Mouse (Mus musculus) regulatory T cell (primary cell): ENCODE data around the gene Rapgef3.

Experiments used
- in situ Hi-C: fragments of 300-600 bp; cut with MboI, MseI; formaldehyde crosslinking; loops from one replicate; pipeline ENCODE4 v1.15.1; 2025; ENCODE audit warnings: high pct_unique_total_duplicates

Rapgef3 gene

DNA sequence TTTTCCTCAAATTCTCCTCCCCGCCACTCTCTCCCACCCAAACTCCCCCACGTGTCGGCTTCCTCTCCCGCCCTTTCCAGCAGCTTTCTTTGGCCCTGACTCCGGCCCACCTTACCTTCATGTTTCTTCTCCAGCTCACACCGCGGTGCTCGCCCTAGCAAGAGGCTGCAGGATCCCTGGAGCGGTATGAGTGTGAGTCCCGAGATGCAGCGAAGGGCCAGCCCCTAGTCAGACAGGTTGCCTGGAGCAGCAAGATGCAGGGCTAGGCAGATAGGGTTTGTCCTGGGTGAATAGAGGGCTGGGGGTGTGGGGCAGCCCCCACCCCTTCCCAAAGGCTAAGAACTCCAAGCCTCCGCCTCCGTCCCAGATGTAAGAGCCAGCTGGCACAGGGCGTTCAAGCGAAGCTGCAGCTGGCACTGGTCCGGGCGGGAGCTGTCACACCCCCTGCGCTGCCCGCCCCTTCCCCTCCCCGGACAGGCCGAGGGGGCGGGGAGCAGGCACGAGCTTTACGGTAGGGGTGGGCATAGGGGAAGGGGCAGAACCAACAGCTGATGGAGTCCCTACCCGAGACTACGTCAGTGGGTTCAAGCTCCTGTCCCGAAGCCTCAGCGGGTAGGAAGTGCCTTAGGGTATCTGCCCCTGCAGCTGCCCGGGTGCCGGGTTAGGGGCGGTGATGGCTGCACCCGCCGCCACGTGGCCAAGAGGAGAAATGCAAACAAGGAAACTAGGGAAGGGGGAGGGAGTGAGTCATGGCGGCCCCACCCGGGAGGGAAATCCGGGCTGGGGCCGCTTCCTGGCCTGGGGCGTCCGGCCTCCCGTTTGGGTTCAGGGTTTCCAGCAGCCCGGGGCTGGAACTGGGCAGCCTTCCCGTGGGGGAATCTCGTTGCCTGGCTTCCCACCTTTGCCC is at the start of gene Rapgef3:
Gene Rapgef3, minus strand, starts transcription at position 693 of the 907 bp plus-strand sequence.
- in situ Hi-C loops: loop anchor here (10.0 kb wide), 1 partner anchor 823 kb away; no protein-coding TSS in a partner anchor

DNA sequence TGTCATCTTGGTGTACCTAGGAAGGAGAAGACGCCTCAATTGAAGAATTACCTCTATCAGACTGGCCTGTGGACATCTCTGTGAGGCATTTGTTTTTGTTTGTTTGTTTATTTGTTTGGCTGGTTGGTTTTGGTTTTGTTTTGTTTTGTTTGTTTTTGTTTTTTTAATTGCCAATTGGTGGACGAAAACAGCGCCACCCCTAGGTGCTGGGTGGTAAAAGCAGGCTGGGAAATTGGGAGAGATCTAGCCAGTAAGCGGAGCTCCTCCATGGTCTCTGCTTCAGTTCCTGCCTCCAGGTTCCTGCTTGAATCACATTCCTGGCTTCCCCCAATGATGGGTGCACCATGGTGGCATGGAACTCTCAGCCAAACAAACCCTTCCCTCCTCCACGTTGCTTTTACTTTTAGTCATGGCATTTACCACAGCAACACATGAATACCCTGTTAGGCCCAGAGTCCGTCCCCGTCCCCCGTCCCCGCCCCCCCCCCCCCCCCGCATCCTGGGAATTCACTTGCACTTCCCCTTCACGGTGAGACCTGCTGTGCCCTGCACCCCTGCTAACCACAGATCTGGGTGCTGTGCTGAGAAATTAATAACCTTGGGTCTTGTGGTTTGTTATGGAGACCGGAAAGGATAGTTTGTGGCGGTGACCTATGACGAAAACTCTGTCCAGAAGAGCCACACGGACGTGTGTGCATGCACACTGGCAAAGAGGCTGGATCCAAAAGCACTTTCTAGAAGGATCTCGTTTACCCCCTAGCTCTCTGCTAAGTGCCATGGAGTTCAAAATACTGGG is 48.6 kb upstream of the Rapgef3 start:
- in situ Hi-C loops: no loop called here

DNA sequence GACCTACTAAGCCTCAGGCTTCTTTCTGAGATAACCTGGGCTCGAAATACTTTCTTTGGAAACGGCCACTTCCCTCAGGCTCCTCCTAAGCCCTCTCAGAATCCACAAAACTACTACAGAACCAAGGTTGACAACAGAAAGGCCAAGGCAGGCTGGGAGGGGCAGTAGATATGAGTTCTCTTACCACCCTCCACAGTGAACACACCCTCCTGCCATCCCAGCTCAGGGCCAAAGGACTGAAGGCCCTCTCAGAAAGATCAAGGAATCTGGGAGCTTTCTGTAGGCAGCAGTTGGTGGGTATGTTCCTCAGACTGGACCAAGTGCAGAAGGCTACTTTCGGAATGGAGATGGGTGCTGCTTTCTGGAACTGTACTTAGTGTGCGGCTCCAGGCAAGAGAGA is 47.5 kb upstream of the Rapgef3 start:
- in situ Hi-C loops: no loop called here

DNA sequence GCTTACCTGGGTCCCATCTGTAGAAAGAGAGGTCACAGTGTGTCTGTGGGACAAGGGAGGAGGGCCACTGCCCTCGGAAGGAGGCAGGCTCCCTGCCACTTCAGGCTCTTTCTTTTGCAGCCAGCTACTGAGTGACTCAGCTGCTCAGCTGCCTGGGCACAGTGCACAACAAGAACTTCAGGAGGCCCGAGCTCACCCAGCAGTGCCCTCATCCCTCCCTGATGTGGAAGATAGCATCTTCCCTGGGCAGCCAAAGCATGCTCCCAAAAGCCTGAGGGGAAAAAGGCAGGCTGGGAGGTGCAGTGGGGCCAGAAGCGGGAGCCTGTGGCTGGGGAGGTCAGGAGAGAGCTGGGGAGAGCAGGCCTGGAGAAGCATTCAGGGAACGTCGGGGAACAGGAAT is 46.9 kb upstream of the Rapgef3 start:
- in situ Hi-C loops: no loop called here

DNA sequence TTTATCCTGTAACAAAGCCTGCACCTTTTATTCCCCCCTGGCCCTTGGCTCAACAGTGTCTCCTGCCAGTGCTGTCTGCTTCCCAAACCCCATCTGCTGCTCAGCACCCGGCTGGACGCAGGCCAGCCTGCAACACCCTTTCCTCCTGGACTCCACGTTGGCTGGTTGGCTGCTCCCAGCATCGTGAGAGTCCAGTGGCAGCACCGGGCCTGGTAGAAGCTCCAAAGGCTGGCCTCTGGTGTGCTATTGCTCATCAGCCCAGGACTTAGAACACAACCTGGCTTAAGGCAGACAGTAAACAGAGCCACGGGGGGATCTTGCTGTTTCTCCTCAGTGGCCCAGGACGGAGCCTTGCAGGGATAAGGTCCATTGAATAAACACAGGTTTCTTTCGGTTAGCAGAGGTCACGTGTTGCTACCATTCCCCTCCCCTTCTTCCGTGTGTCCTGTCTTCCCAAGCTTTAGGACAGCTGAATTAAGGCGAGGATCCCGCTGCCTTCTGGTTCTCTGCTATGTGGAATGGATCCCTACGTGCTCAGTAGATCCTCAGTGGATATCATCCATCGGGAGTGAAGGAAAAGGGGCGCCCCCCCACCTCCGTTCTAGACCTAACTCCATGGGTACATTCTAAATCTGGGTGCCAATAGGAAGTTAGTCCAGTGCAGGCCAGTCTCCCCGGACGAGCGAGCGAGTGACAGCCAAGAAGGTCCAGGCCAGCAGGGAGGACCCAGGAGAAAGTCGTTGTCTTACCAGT is 45.9 kb upstream of the Rapgef3 start:
- in situ Hi-C loops: no loop called here

DNA sequence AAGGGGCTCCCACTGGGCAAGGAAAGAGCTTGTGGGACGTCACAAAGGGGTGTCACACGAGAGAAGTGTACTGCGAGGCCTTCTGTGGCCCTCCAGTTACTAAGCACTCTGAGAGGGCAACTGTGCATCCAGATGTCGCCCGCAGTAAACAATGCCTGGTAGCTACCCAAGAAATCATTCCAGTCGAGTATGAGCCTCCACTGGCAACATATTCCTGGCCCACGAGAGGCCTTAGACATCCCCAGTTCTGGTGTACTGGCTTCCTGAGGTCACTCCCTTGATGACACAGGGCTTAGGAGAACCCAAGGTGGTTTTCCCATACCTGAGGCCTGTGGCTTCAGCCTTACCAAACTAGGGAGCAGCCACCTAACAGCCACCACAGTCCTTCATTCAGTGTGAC is 45.1 kb upstream of the Rapgef3 start:
- in situ Hi-C loops: no loop called here

DNA sequence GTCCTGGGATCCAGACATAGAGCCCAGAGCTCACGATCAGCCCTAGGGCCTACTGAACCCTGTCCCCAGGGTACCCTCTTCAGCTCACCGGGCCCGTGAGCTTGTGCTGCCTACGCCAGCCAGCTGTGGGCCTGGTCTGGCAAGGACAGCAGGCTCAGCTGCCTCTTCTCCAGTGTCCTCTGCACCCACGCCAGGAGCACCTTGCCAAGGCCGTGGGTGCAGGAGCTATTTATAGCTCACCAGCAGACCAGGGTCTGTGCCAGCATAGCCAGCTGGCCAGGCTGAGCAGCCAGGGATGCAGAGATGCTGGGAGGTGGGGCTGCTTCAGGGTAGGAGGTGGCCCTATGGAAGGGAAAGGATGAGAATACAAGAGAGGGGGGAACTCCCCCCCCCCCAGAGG is 44.4 kb upstream of the Rapgef3 start:
- in situ Hi-C loops: no loop called here

DNA sequence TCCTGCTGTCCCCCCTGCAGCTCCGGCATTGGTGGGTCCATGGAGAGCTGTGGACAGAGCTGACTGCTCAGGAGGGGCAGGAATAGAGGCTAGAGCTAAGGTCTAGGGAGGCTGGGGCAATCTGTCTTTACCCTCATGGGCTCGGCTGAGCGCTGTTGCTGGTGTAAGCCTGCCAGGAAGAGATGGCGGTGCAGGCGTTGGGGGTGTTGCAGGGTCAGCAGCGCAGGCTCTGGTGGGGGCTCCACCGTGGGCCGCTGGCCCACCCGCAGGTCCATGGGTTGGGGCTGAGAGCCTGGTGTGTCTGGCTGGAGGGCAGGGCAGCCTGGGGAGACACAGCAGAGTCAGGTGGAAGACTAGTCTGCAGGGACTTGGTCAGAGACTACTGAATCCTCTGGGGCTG is 43.5 kb upstream of the Rapgef3 start:
- in situ Hi-C loops: no loop called here

DNA sequence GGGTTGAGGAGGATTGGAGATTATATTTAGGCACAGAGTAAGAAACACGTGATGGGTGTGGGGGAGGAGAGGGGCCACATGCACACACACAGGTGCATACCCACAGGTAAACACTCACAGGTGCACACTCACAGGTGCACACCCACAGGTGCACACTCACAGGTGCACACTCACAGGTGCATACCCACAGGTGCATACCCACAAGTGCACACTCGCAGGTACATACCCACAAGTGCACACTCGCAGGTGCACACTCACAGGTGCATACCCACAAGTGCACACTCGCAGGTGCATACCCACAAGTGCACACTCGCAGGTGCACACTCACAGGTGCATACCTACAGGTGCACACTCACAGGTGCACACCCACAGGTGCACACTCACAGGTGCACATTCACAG is 42.6 kb upstream of the Rapgef3 start:
- in situ Hi-C loops: no loop called here

DNA sequence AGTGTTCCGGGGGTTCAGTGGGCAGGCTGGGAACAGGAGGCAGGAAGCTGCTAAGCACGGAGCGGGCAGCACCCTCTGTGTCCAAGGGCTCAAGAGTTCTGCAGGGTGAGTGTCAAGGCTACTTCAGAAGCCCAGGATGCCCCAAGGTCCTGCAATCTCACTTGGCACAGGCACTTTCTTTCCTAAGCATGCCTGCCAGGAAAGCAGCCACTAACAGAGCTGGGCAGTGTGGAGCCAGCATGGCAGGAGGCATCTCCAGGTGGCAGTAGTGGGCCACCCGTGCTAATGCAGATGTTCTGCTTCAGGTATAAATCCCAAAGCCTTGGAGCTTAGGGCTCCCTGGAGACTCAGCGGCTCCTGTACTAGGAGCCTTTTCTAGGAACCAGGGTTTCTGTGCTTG is 42.2 kb upstream of the Rapgef3 start:
- in situ Hi-C loops: no loop called here

DNA sequence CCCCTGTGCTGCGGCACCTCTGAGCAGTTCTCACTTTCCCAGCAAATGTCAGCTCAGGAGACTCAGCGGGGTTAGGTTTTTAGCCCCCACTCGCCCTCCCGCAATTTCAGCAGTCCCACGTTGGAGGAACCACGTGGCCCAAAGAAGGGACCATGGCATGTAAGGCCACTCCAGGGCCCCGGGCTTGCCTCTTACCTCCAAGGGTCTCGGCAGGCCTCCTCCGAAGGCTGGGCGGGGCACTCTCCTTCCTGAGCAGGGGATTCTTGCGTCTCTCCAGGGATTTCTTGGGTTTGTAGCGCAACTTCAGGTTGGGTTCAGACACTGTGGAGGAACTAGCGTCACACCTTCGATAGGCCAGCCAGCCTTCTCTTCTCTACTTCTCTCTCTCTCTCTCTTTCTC is 41.4 kb upstream of the Rapgef3 start:
- in situ Hi-C loops: no loop called here

DNA sequence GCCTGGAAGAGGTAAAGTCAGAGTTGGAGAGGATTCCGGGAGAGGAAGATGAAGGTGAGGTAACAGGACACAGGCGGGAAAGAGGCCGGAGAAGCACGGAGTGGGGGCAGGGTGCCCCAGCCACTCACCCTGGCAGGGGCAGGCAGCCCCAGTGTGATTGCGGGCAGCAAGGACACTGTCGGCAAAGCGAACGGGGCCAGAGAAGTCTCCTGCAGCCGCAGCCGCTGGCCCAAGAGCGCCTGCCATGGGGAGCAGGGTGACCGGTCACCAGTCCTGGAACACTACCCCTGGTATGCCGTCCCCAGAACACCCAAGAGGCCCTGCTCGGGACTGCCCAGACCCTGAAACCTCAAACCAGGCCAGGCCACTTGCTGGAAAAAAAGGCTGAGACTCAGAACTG is 40.8 kb upstream of the Rapgef3 start:
- in situ Hi-C loops: no loop called here

DNA sequence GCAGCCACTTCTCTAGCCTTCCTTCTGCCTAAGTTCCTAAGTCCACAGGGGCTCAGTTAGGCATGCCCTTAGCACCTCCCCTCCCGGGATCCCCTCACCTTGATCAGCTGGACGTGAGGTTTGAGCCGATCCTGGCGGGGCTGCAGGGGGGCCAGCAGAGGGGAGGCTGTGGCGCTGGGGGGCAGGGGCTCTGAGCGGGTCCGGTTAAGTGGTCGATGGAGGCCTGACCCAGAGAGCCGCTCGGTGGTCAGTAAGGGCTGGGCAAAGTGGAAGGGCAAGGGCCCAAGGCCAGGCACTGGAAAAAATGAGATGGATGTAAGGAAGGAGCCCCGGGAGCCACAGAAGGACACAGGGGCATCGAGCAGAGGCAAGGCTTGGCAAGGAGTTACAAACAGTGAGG is 40.1 kb upstream of the Rapgef3 start:
- in situ Hi-C loops: no loop called here

DNA sequence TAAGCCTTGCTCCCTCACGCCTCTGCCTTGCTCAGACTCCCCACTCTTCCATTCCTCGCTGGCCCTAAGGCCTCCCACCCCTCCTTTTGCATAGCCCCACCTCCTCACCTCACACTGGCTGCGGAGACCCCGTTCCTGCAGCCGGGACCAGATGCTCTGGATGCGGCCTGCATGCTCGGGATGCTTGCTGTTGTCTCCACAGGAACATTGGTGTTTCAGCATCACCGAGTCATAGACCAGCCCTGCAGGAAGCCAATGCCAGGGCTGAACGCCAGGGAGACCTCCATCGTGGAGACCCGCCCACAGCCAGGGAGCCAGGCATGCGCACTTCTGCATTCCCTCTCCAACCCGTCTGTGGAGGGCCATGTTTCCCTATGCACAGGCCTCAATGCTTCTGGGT is 34.8 kb upstream of the Rapgef3 start:
- in situ Hi-C loops: no loop called here

DNA sequence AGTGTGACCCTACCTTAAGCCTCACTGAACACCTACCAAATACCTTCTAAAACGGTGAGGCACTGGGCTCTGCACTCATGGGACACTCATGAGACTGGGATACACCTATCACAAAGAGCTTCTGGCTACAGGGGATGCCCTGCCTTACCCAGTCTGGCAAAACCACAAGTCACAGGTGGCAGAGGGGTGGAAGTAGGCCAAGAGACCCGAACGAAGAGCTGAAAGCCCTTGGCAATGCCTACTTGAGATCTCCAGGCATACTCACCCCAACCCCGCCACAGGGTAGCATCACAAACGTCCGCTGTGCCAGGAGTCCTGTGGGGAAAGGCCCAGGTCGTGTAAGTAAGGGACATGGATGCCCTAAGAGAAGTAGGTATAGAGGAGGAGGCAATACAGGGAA is 34.0 kb upstream of the Rapgef3 start:
- in situ Hi-C loops: no loop called here

DNA sequence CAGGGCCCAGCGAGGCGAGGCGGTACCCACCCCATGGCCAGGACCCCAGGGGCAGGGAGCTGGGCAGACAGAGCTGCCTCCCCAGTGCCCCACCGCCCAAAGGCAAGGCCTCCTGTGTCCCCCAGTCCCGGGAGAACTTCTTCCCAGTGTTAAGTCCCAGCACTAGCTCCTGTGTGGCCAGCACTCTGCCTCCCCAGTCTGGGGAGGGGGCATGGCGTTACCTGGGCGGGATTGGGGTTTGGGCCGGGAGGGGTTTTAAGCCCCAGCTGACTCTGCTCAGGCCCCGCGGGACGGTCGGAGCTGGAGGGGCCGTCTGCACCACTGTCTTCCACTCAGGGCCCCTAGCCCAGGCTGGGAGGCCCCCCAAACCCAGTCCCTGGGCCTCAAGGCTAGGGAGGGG is 33.1 kb upstream of the Rapgef3 start:
- in situ Hi-C loops: no loop called here

DNA sequence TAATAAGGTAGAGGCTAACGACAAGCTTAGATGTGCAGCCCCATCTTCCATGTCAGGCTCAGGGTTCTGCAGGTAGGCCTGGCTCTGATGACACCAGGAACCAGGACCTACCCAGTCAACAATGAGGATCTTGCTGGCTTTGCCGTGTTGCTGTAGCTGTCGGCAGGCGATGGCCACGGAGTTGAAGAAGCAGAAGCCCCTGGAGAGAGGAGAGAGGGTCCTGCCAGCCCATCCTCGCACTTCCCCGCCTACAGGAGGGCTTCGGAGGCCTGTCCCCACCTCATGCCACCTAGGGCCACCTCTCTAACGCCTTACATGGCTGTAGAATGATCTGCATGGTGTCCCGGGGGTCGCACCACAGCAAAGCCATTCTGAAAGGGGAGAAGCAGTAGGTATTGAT is 31.7 kb upstream of the Rapgef3 start:
- in situ Hi-C loops: no loop called here

DNA sequence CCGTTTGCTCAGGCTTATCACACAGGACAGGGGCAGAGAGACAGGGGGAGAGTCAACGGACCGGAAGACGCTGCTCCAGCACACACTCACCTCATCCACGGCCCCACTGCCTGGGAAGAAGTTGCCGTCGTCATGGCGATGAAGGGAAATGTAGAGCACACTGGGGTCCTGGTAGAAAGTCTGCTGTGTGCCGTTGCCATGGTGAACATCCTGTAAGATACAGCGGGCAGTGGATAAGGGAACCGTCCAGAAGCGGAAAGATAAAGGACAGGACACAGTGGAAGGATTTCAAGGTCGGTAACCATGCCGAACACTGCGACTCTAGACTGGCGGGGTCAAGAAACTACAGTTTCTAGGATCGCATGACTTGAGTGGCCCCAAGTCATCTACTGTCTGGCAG is 30.4 kb upstream of the Rapgef3 start:
- in situ Hi-C loops: no loop called here

DNA sequence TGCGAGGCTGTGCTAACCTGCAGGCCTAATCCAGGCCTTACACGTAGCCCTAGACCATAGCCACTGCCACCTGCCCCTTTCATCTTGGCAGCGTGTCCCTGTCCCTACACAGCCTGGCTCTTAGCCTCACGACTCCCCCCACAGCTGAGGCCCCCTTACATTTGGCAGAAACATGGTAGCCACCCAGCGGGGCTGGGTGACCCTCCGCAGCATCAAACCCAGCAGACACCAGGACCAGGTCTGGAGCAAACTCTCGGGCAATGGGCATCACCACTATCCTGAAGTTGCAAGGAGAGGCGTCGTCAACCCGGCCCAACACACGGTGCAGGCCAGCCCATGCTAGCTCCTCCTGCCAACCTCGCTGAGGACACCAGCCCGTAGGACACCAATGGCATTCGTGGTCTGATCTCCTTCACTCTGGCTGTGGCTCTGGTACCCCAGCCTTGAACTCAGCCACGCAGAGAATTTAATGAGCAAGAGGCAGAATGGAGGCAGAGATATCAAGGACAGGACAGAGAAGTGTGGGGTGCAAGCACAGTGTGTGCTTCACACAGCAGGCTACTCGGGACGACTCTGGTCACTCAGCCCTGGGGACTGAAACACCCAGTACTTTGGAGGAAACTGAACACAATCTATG is 29.0 kb upstream of the Rapgef3 start:
- in situ Hi-C loops: no loop called here

DNA sequence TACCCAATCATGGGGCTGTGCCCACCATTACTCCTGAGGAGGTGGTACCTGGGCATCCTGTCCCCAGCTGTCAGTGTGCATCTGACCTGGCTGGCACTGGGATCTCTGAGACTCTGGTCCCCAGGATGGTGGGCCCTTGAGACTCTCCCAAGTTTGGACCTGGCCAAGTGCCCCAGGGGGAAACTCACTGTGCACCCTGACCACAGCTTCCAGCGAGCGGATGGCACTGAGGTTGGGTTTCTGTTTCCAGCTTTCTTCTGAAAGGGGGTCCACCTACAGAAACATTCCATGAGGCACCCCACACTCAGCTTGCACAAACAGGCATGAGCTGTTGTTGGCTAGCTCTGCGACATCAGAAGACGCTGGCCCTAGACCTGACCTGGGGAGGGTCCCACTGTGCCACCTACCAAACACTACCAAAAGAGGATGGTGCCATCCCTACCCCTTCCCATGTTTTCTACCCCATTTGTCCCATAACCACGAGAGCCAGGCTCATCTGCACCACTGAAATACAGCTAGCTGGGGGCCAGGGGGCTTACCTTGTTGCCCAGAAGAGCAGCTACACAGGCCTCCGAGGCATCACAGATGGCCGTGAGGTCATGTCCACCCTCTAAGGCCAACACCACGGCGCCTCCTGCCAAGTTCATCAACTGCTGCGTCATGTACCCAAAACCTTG is 27.9 kb upstream of the Rapgef3 start:
- in situ Hi-C loops: no loop called here

DNA sequence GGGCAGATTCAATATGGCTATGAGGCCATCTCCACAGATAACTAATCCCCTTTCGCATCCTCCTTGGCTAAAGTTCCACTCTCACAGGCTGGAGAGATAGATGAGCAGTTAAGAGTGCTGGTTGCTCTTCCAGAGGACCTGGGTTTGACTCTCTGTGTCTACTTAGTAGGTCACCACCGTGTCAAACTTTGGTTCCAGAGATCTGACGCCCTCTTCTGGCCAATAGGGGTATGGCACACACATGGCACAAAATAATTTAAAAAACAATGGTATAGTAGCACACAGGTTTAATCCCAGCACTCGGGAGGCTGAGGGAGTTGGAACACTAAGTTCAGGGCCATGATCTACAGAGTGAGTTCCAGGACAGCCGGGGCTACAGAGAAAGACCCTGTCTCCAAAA is 26.5 kb upstream of the Rapgef3 start:
- in situ Hi-C loops: loop anchor here (5.0 kb wide), 2 partner anchors 43 to 77 kb away; no protein-coding TSS in a partner anchor
